Mouse (Mus musculus) heart, embryonic 16.5 days (tissue): Measurements from ENCODE around the gene Rab3a. TPM values are rescaled to one million over a fixed set of nuclear protein-coding genes. Genes with fewer than 3 reads are reported as not detected.

Source experiments
- ATAC-seq: fragments of 200-750 bp; cut with Nextera tagmentation; replicated peaks from 2 replicates; pipeline ENCODE4 v1.8.0; 2017; ENCODE audit warnings: moderate number of reproducible peaks; ENCODE audit not compliant: insufficient read depth, low FRiP score; ENCODE audit errors: extremely low read depth
- H3K27ac ChIP-seq: fragments of 300-500 bp; sonication (generic); 2 replicates; pipeline ENCODE4 v1.5.1; 2014; ENCODE audit warnings: mild to moderate bottlenecking, low read length, control low read depth, moderate library complexity
- H3K27me3 ChIP-seq: fragments of 300-500 bp; sonication (generic); 2 replicates; pipeline ENCODE4 v1.6.1; 2014; ENCODE audit warnings: low read length, mixed read lengths; ENCODE audit not compliant: control insufficient read depth, insufficient read depth
- H3K36me3 ChIP-seq: fragments of 300-500 bp; sonication (generic); 2 replicates; pipeline ENCODE4 v1.6.1; 2014; ENCODE audit not compliant: control insufficient read depth, insufficient read depth
- H3K4me1 ChIP-seq: fragments of 300-500 bp; sonication (generic); 2 replicates; pipeline ENCODE4 v1.6.1; 2014; ENCODE audit warnings: low read length, mixed read lengths; ENCODE audit not compliant: control insufficient read depth, insufficient read depth
- H3K4me2 ChIP-seq: fragments of 300-500 bp; sonication (generic); 2 replicates; pipeline ENCODE4 v1.6.1; 2014; ENCODE audit warnings: low read depth, mild to moderate bottlenecking, control low read depth, low read length
- H3K4me3 ChIP-seq: fragments of 300-500 bp; sonication (generic); 2 replicates; pipeline ENCODE4 v1.5.1; 2014; ENCODE audit warnings: mild to moderate bottlenecking, control low read depth, low read length
- H3K9ac ChIP-seq: fragments of 300-500 bp; sonication (generic); 2 replicates; pipeline ENCODE4 v1.6.1; 2014; ENCODE audit warnings: low read length, control low read depth
- H3K9me3 ChIP-seq: fragments of 300-500 bp; sonication (generic); replicated peaks from 2 replicates; pipeline ENCODE4 v1.6.1; 2016; ENCODE audit warnings: low read length; ENCODE audit not compliant: control insufficient read depth
- WGBS: fragments of 180-500 bp; shearing (Covaris S2); extraction: QIAGEN DNeasy Blood & Tissue Kit; methylation state at CpG from one replicate; pipeline ENCODE4 v1.1.7; 2014; 5-methylcytosine and 5-hydroxymethylcytosine counted together
- polyA plus RNA-seq: library from polyadenylated mRNA; unstranded; fragments of >200 nt; fragmentation: Nextera tagmentation; extraction: Ambion mirVana; gene quantifications from 2 replicates; pipeline ENCODE4 v1.2.1, GENCODE M21; 2015

Rab3a gene
- polyA plus RNA-seq, 1 experiment from 2014 or later, result 30.0 TPM

DNA sequence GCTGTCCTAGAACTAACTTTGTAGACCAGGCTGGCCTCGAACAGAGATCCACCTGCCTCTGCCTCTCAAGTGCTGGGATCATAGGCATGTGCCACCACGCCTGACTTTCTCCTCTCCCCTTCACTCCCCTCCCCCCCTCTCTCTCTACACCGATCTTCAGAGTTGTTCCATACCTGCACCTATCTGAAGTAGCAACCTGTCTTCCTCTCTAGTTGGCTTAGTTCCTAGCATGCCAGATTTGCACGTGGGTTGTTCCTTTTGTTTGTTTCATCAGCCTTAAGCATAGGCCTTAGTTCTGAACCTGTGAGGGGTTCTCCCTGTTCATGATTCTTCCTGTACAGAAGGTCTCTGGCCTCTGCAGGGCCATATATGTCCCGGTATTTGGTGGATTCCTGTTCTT is 16.8 kb upstream of the Rab3a start:
- no peak overlapping the region for H3K27ac ChIP-seq
- H3K36me3 ChIP-seq, result no peaks in the 10 kb centered on the region
- H3K27me3 ChIP-seq, result peaks cover 16% of the 10 kb centered on the region
- no peak overlapping the region for H3K9ac ChIP-seq
- no peak overlapping the region for H3K4me2 ChIP-seq
- no peak for ATAC-seq
- no peaks in the 10 kb centered on the region for H3K9me3 ChIP-seq
- WGBS, result 56% methylated on average over 5 of the region's 5 CpGs
- peaks cover 5% of the 10 kb centered on the region for H3K4me1 ChIP-seq
- no peak overlapping the region for H3K4me3 ChIP-seq

DNA sequence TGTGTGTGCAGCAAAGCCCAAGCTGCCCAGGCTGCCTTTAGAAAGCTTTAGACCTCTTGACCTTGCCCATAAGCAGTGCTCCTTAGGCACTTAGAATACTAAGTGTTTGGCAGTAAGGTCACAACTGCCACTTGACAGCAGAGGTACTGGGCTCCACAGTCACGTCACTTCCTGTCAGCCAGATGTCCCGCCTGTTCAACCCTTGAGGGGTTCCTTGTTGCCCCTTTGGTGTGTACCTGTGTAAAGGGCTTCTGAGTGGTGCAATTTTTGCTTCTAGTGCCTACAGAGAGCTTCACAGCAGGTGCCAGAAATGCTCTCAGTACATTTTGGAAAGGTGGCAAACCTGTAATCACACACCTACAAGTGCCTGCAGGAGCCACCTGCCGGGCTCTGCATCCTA is 16.3 kb upstream of the Rab3a start:
- Histone ChIP-seq H3K4me2 (no peak overlapping the region), H3K9me3 (no peaks in the 10 kb centered on the region), H3K4me3 (no peak overlapping the region), H3K9ac (no peak overlapping the region), H3K27me3 (peaks cover 21% of the 10 kb centered on the region), H3K27ac (no peak overlapping the region), H3K4me1 (peaks cover 8% of the 10 kb centered on the region), H3K36me3 (no peaks in the 10 kb centered on the region)
- ATAC-seq, result no peak
- WGBS, result 36% methylated on average over 3 of the region's 3 CpGs

DNA sequence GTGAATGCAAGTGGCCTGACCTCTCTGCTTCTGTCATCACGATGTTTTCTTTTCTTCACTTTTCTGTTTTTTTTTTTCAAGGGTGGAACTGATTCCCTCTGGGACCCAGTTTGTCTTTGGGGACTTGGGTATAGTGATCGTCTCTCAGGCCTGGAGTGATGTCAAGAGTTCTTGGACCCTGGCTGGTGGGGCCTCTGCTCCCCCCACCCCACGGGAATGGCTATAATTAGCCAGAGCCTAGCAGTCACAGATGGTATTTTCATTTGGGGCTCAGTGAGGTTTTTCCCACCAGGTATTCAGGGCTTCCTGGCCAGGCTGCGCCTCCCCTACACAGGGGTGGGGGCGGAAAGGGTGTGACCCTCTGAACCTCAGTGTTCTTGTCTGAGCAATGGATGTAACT is 12.8 kb upstream of the Rab3a start:
- peaks cover 20% of the 10 kb centered on the region for H3K4me1 ChIP-seq
- 38% methylated on average over 5 of the region's 5 CpGs for WGBS
- no peak overlapping the region for H3K4me3 ChIP-seq
- peaks cover 52% of the 10 kb centered on the region for H3K27me3 ChIP-seq
- no peak overlapping the region for H3K9ac ChIP-seq
- no peaks in the 10 kb centered on the region for H3K36me3 ChIP-seq
- H3K9me3 ChIP-seq, result no peaks in the 10 kb centered on the region
- no peak overlapping the region for H3K4me2 ChIP-seq
- no peak for ATAC-seq
- no peak overlapping the region for H3K27ac ChIP-seq

GRCm38 (mm10) chr8:70742176-70742575 is 12.3 kb upstream of the Rab3a start:
- H3K4me2 ChIP-seq, result no peak overlapping the region
- WGBS, result 41% methylated on average over 11 of the region's 11 CpGs
- H3K9me3 ChIP-seq, result no peaks in the 10 kb centered on the region
- peaks cover 54% of the 10 kb centered on the region for H3K27me3 ChIP-seq
- no peak overlapping the region for H3K27ac ChIP-seq
- peaks cover 20% of the 10 kb centered on the region for H3K4me1 ChIP-seq
- H3K36me3 ChIP-seq, result no peaks in the 10 kb centered on the region
- ATAC-seq, result no peak
- H3K9ac ChIP-seq, result no peak overlapping the region
- no peak overlapping the region for H3K4me3 ChIP-seq

DNA sequence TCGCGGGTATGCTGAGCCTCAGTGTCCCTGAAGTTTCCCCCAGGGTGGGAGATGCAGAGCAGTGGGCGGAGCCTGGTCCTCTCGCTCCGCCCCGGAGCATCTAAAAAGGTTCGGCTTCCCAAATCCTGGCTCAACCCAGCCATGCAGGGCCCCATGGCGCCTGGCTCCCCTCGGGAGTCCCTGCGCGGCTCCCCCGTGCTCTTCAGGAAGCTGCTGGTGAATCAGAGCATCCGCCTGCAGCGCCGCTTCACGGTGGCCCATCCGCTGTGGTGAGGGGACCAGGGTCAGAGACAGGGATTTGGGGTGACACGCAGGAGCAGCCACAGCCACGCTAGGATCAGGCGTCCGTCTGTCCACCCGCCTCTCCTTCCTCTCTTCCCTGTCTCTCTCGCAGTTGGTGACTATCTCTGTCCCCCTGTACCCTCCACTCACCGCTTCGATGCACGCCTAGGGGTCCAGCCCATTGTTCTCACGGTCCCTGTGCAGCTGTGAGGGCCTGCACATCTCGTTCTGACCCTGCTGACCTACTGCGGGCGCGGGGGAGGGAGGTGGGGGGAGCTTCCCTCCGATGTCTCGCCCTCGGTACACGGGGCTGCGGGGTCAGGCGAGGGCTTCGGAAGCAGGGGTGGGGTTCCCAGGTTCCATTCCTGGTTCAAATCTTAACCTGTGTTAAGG is 11.4 kb upstream of the Rab3a start:
- 4% methylated on average over 38 of the region's 38 CpGs for WGBS
- Histone ChIP-seq H3K9me3 (no peaks in the 10 kb centered on the region), H3K4me3 (peak overlapping the region; percentile 44), H3K9ac (0 out of 2 replicates have a peak overlapping the region, but pooled peaks have one; percentile 23), H3K27ac (no peak overlapping the region), H3K4me2 (peak overlapping the region; percentile 64), H3K36me3 (no peaks in the 10 kb centered on the region), H3K4me1 (peaks cover 20% of the 10 kb centered on the region), H3K27me3 (peaks cover 60% of the 10 kb centered on the region)
- ATAC-seq, result no peak

DNA sequence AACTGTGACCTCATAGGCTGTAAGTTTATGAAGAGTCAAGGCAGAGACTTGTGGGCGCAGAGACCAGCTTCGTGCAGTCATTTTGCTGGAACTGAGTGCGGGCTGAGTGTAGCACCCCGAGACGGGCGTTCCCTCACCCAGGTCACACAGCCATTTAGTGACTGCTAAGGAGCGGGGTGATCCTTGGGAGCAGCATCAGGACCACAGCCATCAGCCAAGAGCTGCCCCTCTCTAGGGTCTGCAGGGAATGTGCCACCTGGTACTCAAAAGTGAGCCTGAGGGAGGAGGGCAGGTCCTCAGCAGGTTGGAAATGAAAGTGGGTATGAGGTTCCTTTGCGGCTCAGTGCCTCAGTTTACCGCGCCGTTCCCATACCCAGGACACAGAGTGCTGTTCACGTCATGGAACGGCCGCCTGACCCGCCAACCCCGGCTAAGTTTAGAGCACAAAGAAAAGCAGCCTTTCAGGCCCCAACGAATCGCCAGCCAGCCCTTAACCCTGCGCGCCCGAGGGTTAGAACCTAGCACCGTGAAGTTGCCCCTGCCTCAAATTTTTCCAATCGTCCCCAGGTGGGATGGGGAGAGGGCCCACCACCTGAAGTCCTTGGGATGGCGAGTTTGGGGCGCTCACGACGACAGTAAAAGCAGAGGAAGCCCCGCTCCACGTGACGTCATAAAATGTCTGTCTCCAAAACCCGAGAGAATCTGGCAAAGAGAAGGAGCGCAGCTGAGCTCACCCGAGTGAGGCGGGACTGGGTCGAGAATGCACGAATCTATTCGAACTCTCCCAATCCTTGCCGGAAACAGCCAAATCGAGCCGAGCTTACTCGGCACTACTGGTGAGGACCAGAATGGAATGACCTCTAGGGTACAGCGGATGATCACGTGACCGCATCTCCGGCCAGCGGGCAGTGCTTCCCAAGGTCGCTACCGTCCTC is 10.6 kb upstream of the Rab3a start:
- H3K4me2 ChIP-seq, result peak overlapping the region; percentile 64
- H3K27ac ChIP-seq, result no peak overlapping the region
- ATAC-seq, result no peak
- H3K9me3 ChIP-seq, result no peaks in the 10 kb centered on the region
- peaks cover 20% of the 10 kb centered on the region for H3K4me1 ChIP-seq
- 4% methylated on average over 48 of the region's 48 CpGs for WGBS
- H3K27me3 ChIP-seq, result peaks cover 66% of the 10 kb centered on the region
- H3K36me3 ChIP-seq, result no peaks in the 10 kb centered on the region
- peak overlapping the region; percentile 24; the same call in 1 of the 2 replicates for H3K9ac ChIP-seq
- peak overlapping the region; percentile 44 for H3K4me3 ChIP-seq

GRCm38 (mm10) chr8:70744806-70745205 is 9.7 kb upstream of the Rab3a start:
- ATAC-seq, result no peak
- Histone ChIP-seq H3K9me3 (no peaks in the 10 kb centered on the region), H3K4me3 (no peak overlapping the region; the same call in 1 of the 2 replicates), H3K4me2 (no peak overlapping the region), H3K4me1 (peaks cover 20% of the 10 kb centered on the region), H3K27ac (no peak overlapping the region), H3K9ac (no peak overlapping the region), H3K27me3 (peaks cover 72% of the 10 kb centered on the region), H3K36me3 (no peaks in the 10 kb centered on the region)
- WGBS, result 48% methylated on average over 11 of the region's 11 CpGs

- no peak overlapping the region for H3K9ac ChIP-seq
- peaks cover 71% of the 10 kb centered on the region for H3K27me3 ChIP-seq
- H3K27ac ChIP-seq, result no peak overlapping the region
- H3K4me3 ChIP-seq, result no peak overlapping the region
- H3K36me3 ChIP-seq, result no peaks in the 10 kb centered on the region
- no peak overlapping the region for H3K4me2 ChIP-seq
- 57% methylated on average over 19 of the region's 19 CpGs for WGBS
- ATAC-seq, result no peak
- H3K4me1 ChIP-seq, result peaks cover 20% of the 10 kb centered on the region
- no peaks in the 10 kb centered on the region for H3K9me3 ChIP-seq
Measured at GRCm38 (mm10) chr8:70745691-70746220, 8.7 kb upstream of the Rab3a start.

DNA sequence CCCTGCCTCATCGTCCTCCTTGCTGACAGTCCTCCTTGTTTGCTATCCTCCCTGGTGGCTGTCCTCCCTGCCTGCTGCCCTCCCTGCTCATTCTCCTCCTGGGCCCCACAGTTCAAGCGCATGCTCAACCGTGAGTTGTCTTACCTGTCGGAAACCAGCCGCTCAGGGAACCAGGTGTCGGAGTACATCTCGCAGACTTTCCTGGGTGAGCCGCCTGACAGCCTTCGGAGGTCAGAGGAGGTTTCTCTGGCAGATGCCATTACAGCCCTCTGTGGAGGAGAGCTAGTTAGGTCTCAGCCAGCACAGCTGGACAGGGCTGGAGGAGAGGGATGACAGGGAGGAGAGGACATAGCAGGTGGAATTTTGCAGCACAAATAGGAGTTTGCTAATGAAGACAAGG is 7.8 kb upstream of the Rab3a start:
- H3K4me3 ChIP-seq, result no peak overlapping the region
- no peak overlapping the region for H3K27ac ChIP-seq
- peaks cover 20% of the 10 kb centered on the region for H3K4me1 ChIP-seq
- no peaks in the 10 kb centered on the region for H3K36me3 ChIP-seq
- H3K4me2 ChIP-seq, result no peak overlapping the region
- no peak overlapping the region for H3K9ac ChIP-seq
- peaks cover 68% of the 10 kb centered on the region for H3K27me3 ChIP-seq
- no peak for ATAC-seq
- 53% methylated on average over 9 of the region's 9 CpGs for WGBS
- no peaks in the 10 kb centered on the region for H3K9me3 ChIP-seq
